Mouse (Mus musculus) E14TG2a.4 (cell line): ENCODE measurements around the gene Haus8.

ENCODE experiments used
- CTCF ChIP-seq: conservative IDR thresholded peaks from 2 replicates; pipeline ENCODE4 v1.5.1; 2014; ENCODE audit warnings: low read length
- NANOG ChIP-seq: IDR thresholded peaks from 2 replicates; pipeline ENCODE4 v1.6.1; 2014; ENCODE audit warnings: borderline replicate concordance, low read length, mixed read lengths
- POU5F1 ChIP-seq: IDR thresholded peaks from 2 replicates; pipeline ENCODE4 v1.6.1; 2014; ENCODE audit warnings: low read length, borderline replicate concordance

- TF ChIP-seq CTCF (no peak), POU5F1 (no peak), NANOG (no peak)
These were observed 24.5 kb downstream of the Haus8 start for GRCm38 (mm10) chr8:71248203-71248602.
